Mouse (Mus musculus): Measurements from ENCODE around the gene Csrnp1. TPM values are rescaled to one million over a fixed set of nuclear protein-coding genes. Genes with fewer than 3 reads are reported as not detected.

Csrnp1 gene
- polyA plus RNA-seq, 1 experiment from 2014 or later, result 3.3 TPM

DNA sequence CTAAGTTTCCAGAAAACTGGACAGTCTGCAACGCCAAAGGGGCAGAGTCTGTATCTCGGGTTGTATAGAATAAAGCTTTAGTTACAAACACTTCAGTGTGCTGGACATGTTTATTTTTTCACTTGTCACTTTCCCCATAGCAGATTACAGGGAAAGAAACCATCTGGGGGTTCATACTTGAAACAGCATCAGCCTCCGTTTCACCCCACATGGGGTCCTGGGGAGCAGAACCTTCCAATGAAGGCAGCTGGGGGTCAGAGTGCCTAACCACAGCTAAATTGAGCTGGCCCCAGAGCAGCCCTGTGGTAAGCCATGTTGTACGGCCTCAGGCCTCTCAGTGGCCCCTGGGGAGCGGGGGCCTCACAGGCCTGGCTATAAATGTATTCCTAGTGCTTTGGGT is 58.0 kb downstream of the Csrnp1 start:
- 79% methylated on average over 5 of the region's 5 CpGs for WGBS (ENCODE audit: insufficient replicate concordance)
- H3K9ac ChIP-seq (ENCODE audit: low read depth, low read length), result no peak overlapping the region
- H3K4me3 ChIP-seq (ENCODE audit: low read depth, low read length), result no peak overlapping the region
- no peak overlapping the region for H3K4me2 ChIP-seq (ENCODE audit: low read depth, low read length)
- no peak for ATAC-seq (ENCODE audit: low read depth)
- H3K4me1 ChIP-seq (ENCODE audit: control insufficient read depth, low read depth, low read length), result no peaks in the 10 kb centered on the region
- H3K27ac ChIP-seq (ENCODE audit: low read length), result no peak overlapping the region
- H3K27me3 ChIP-seq (ENCODE audit: control insufficient read depth, insufficient read depth, low read depth, low read length), result no peaks in the 10 kb centered on the region
- H3K36me3 ChIP-seq (ENCODE audit: control insufficient read depth, insufficient read depth), result peaks cover 34% of the 10 kb centered on the region
- H3K9me3 ChIP-seq (replicated peaks; ENCODE audit: control insufficient read depth, low read length), result no peaks in the 10 kb centered on the region

DNA sequence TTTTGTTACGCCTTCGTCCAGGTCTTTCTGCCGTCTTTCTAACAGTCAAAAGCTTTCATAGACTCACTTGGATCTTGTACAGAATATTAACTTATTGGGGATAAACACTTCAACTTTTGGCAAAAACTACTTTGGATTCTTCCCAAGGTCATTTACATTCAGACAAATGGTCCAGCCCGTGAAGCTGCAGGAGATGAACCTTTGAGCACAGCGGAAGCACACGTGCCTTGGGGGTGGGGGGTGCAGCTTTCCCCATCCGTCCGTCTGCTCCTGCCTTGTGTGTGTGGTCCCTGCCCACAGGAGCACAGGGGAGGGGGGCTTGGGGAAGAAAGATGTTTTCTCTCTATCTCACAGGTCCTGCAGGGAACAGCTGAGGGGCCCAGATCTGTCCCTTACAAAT is 58.7 kb downstream of the Csrnp1 start:
- no peak overlapping the region for H3K4me3 ChIP-seq (ENCODE audit: low read depth, low read length)
- H3K36me3 ChIP-seq (ENCODE audit: control insufficient read depth, insufficient read depth), result peaks cover 35% of the 10 kb centered on the region
- 61% methylated on average over 8 of the region's 8 CpGs for WGBS (ENCODE audit: insufficient replicate concordance)

DNA sequence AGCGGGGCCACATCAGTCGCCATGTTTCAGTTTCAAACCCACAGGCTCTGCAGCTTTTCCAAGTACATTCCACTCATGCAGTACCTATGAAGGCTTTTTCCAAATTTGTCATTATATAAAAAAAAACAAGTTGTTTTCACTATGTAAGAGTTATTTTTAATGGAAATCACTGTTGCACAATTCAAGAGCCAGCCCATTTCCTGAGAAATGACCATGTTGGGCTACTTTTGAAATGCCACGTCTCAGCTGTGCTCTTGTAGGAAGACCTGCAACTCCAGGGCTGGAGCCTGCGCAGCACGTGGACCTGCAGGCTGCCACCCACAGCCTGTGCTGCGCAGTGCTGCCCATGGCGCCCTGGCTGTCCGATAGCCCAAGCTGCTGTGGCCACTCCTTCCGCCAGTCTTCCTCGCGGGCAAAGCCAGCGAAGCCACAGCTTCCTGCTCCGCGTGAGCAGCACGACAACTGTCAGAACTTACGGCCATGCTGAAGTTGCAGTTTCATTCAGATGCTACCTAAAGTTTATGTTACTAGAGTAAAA is 59.3 kb downstream of the Csrnp1 start:
- 45% methylated on average over 16 of the region's 16 CpGs for WGBS (ENCODE audit: insufficient replicate concordance)
- Histone ChIP-seq H3K9me3 (replicated peaks; ENCODE audit: control insufficient read depth, low read length) (no peaks in the 10 kb centered on the region), H3K4me1 (ENCODE audit: control insufficient read depth, low read depth, low read length) (no peaks in the 10 kb centered on the region), H3K9ac (ENCODE audit: low read depth, low read length) (no peak overlapping the region), H3K27ac (ENCODE audit: low read length) (no peak overlapping the region), H3K4me3 (ENCODE audit: low read depth, low read length) (no peak overlapping the region), H3K4me2 (ENCODE audit: low read depth, low read length) (no peak overlapping the region), H3K36me3 (ENCODE audit: control insufficient read depth, insufficient read depth) (peaks cover 41% of the 10 kb centered on the region), H3K27me3 (ENCODE audit: control insufficient read depth, insufficient read depth, low read depth, low read length) (no peaks in the 10 kb centered on the region)
- ATAC-seq (ENCODE audit: low read depth), result peak; percentile 35; the same call in 1 of the 2 replicates

More for the DNA sequence above, 58.7 kb downstream of the Csrnp1 start:
- Histone ChIP-seq H3K9me3 (replicated peaks; ENCODE audit: control insufficient read depth, low read length) (no peaks in the 10 kb centered on the region), H3K27ac (ENCODE audit: low read length) (no peak overlapping the region), H3K4me2 (ENCODE audit: low read depth, low read length) (no peak overlapping the region), H3K4me1 (ENCODE audit: control insufficient read depth, low read depth, low read length) (no peaks in the 10 kb centered on the region), H3K27me3 (ENCODE audit: control insufficient read depth, insufficient read depth, low read depth, low read length) (no peaks in the 10 kb centered on the region), H3K9ac (ENCODE audit: low read depth, low read length) (no peak overlapping the region)
- ATAC-seq (ENCODE audit: low read depth), result no peak

DNA sequence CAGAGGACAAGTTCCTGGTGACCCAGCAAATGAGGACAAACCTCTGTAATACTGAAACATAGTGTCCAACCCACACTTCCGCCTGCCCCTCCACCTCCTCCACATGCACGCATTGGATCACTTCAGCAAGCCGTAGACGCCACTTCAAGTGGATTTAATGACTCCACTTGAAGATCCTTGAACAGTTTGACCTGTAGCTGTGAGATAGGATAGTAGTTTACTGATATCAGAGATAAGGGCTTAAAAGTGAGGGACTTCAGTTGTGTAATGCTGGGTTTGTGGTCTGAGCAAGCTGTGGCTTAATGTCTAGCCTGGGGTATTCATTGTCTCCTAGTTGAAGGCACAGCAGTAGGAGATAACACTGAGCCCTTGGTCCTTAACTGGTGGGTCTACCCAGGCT is 61.0 kb downstream of the Csrnp1 start:
- no peak for ATAC-seq (ENCODE audit: low read depth)
- Histone ChIP-seq H3K4me1 (ENCODE audit: control insufficient read depth, low read depth, low read length) (no peaks in the 10 kb centered on the region), H3K9ac (ENCODE audit: low read depth, low read length) (no peak overlapping the region), H3K27me3 (ENCODE audit: control insufficient read depth, insufficient read depth, low read depth, low read length) (no peaks in the 10 kb centered on the region), H3K4me2 (ENCODE audit: low read depth, low read length) (no peak overlapping the region), H3K9me3 (replicated peaks; ENCODE audit: control insufficient read depth, low read length) (no peaks in the 10 kb centered on the region), H3K27ac (ENCODE audit: low read length) (no peak overlapping the region), H3K36me3 (ENCODE audit: control insufficient read depth, insufficient read depth) (peaks cover 50% of the 10 kb centered on the region), H3K4me3 (ENCODE audit: low read depth, low read length) (no peak overlapping the region)
- 54% methylated on average over 4 of the region's 4 CpGs for WGBS (ENCODE audit: insufficient replicate concordance)

Other genes with a start within 250 kb of the Csrnp1 start
- 0.02 and 0.04 TPM in 2 replicates for gene Scn11a, start 159.2 kb downstream of the Csrnp1 start, polyA plus RNA-seq (2015; fragmentation: Nextera tagmentation; extraction: Ambion mirVana)
- gene Wdr48, start 89.8 kb downstream of the Csrnp1 start, polyA plus RNA-seq (2015; fragmentation: Nextera tagmentation; extraction: Ambion mirVana), result 19.4 and 21.1 TPM in 2 replicates
- 10.6 and 12.1 TPM in 2 replicates for gene Gorasp1, start 47.1 kb downstream of the Csrnp1 start, polyA plus RNA-seq (2015; fragmentation: Nextera tagmentation; extraction: Ambion mirVana)
- gene Ttc21a, start 47.1 kb downstream of the Csrnp1 start, polyA plus RNA-seq (2015; fragmentation: Nextera tagmentation; extraction: Ambion mirVana), result 0.08 and 0.21 TPM in 2 replicates
- 0.15 and 0.26 TPM in 2 replicates for gene Xirp1, start 38.9 kb upstream of the Csrnp1 start, polyA plus RNA-seq (2015; fragmentation: Nextera tagmentation; extraction: Ambion mirVana)
- gene Cx3cr1, start 85.2 kb upstream of the Csrnp1 start, polyA plus RNA-seq (2015; fragmentation: Nextera tagmentation; extraction: Ambion mirVana), result 3.1 and 3.2 TPM in 2 replicates
- 0.07 TPM in 1 of 2 replicates, not detected in the other for gene Ccr8, start 107.5 kb upstream of the Csrnp1 start, polyA plus RNA-seq (2015; fragmentation: Nextera tagmentation; extraction: Ambion mirVana)
- gene Slc25a38, start 125.7 kb upstream of the Csrnp1 start, polyA plus RNA-seq (2015; fragmentation: Nextera tagmentation; extraction: Ambion mirVana), result 113 and 118 TPM in 2 replicates
- gene Rpsa, start 143.0 kb upstream of the Csrnp1 start, polyA plus RNA-seq (2015; fragmentation: Nextera tagmentation; extraction: Ambion mirVana), result 727 and 769 TPM in 2 replicates
- gene Mobp, start 165.0 kb upstream of the Csrnp1 start, polyA plus RNA-seq (2015; fragmentation: Nextera tagmentation; extraction: Ambion mirVana), result not detected in 2 replicates

Measured in liver, embryonic 16.5 days (tissue).